Mouse (Mus musculus): ENCODE measurements at regions not wholly inside any gene's neighbourhood (a gene's known extent, or its start where the extent isn't known, plus 50 kb on each side); places are given as distances from the start of the nearest gene placed in this dataset.
A peak's percentile ranks its signal among the peaks of the same experiment; 100 is the strongest.

DNA sequence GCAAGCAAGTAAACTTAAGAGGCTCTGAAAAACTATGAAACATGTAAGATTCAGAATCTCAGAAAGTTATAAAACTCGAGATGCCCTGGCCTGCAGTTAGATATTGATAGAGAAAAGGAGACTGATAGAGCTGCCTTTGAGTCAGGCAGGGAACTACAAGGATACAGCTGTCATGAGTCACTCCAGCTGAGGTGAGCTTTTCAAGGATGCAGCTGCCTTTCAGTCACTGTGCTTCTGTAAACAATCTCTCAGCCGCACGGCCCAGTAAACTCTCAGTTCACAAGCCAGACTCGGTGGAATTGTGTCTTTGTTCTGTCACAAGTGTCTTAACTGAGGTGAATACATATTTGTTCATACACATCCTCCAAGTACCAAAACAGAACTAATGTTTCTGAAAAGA, 334.9 kb upstream of the Rsrc1 start:
- DNase-seq (ENCODE audit: inconsistent age in 2 of 2, low spot score in 1 of 2), result peak; percentile 28 to 80

DNA sequence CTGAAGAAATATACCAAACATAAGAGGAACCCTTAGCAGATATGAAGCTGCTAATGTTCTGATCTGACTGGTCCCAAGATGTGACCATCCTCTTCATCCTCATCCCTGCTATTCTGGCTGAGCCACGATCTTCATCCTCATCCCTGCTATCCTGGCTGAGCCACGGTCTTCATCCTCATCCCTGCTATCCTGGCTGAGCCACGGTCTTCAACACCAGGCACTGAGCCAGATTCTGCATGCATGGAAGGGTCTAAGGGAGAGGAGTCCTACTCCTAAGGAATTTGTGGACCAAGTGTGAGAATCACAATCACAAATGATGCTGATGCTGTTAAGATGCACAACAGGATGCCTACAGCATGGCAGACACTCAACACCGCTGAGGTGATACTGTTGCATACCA, 331.9 kb upstream of the Rsrc1 start:
- DNase-seq (ENCODE audit: inconsistent age in 2 of 2, low spot score in 1 of 2), result no peak

DNA sequence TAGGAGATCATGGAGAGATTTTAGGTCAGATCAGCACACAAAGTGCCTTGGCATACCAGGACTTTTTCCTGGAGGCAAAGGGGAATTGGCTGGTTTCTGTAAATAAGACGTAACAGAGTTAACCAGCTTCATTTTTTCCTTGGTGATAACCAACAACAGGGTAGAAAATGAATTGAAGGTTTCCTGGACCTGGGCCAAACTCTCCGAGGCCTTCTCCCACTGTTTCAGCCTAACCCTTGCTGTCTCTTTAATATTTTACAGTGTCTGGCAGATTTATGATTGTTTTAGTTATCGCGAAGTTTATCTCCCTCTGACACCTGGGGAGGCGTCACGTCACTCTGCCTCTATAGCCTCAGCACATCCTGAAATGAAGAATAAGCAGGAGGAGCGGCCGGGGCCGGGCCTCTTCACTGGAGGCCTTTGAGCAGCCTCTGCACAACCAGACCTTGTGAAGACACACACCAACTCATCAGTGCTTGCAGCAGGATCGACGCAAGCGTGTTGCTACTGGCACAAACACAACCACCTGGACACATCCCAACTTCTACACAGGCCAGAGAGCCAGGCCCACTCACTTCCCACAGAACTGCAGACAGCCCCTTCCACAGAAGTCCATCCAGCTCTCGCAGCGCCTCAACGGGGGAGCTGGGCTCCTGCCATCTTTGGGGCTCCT, 331.0 kb upstream of the Rsrc1 start:
- peak in 1 of 2 experiments; percentile 35 for DNase-seq (ENCODE audit: inconsistent age in 2 of 2, low spot score in 1 of 2)

DNA sequence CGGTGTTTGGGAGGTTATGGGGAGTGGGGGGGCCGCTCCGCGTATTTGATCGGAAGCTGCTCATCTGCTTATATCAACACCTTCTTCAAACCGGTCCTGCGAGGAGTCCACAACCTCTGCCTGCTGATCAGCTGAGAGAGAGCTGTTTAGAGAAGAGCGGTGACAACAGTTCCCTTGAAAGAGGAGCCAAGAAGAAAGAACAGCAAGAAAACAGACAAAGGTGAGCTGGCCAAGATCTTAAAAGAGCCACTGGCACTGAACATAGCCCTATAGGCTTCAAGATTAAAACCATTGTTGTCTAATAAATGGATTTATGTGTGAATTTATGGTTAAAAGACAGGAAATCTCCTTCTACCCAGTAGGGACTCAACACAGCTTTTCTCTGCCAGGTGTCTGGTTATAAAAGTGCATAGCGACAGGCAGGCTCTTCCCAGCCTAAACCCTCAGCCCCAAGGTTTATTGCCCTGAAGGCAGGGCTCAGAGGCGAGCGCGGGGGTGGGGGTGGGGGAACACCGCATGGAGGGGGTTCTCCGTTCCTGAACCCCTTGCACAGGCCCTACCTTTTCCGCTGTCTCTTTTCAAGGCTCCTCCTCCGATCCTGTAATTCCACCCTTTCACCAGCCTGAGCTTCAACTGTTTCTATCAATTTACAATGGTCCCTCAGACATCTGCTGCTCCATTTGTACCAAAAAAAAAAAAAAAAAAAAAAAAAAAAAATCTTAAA, 330.3 kb upstream of the Rsrc1 start:
- DNase-seq (ENCODE audit: inconsistent age in 2 of 2, low spot score in 1 of 2), result no peak

DNA sequence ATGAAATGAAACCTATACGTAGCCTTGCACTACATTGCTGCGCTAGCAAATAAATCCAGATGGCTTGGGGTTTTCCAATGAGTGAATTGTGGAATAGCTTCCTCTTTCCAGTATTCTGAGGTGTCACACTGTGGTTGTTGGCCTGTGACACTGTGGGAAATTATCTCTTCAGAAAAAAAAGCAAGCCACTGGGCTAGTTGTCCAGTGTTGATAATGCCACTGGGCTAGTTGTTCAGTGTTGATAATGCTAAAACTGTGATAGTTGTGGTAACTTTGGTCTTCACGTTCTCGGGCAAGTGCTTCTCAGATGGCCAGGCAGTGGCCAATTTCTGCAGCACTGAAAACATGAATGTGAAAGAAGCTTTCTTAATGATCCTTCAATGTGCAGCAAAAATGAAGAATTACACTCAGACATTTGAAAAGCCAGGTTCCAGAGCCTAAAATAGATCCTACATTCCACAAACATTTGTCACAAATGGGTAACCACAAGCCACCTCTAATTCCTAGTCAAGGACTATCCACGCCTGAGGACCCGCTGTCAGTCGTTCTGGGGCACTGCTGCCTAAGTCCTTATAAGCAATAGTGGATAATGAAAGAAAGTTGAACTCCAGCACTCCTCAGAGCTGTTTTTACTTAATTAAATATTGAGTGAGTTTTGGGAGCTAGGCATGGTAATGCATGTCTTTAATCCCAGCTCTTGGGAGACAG, 328.9 kb upstream of the Rsrc1 start:
- DNase-seq (ENCODE audit: inconsistent age in 2 of 2, low spot score in 1 of 2), result no peak

DNA sequence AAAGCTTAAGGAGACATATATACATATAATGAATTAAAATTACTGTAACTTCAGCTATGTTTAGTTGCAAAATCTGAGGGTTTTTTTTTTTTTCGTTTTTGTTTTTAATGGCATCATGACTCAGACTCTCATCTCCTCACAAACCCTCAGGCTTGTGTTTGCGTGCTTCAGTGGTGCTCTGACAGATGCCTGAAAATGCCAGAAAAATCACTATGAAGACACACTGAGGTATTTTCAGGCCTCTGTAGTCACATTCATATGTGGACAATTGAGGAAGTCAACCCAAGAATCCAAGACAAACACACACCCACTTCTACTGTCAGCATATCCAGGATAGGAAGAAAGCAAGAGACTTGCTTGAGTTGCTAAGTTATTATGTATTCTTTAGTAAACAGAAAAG, 327.2 kb upstream of the Rsrc1 start:
- DNase-seq (ENCODE audit: inconsistent age in 2 of 2, low spot score in 1 of 2), result no peak

DNA sequence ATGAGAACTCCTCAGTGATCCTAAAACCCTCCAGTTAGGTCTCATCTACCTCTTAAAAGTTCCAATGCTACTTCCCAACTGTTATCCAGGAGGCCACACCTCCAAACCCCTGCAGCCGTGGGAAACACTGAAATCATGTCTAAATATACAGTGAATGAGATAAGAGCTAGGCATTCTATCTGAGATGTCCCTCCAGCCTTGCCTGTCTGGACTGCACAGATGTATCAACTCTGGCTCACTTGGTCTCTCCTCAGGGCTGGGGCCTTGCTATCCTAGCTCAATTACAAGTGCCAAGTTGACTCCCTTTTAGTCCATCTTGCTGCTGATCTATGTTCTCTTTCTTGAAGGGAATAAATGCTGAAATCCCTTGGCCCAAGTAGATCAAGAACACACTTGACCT, 326.3 kb upstream of the Rsrc1 start:
- no peak for DNase-seq (ENCODE audit: inconsistent age in 2 of 2, low spot score in 1 of 2)

DNA sequence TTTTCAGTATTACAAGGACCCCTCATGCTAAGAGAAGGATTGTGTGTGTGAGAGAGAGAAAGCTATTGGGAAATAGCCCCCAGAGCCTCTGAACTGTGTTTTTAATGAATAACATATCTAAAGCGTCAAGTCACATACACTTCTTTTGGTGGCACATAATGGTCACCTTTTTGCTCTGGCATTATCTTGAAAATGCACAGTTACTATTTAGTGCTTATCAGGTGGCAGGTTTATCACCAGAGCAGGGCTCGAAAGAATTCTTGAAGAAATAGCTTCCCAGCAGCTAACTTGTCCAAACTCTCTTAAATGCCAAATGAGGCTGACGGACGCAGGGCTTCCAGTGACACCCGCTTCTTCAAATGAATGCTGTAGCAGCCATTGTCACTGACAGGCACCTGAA, 324.7 kb upstream of the Rsrc1 start:
- DNase-seq (ENCODE audit: inconsistent age in 2 of 2, low spot score in 1 of 2), result no peak

DNA sequence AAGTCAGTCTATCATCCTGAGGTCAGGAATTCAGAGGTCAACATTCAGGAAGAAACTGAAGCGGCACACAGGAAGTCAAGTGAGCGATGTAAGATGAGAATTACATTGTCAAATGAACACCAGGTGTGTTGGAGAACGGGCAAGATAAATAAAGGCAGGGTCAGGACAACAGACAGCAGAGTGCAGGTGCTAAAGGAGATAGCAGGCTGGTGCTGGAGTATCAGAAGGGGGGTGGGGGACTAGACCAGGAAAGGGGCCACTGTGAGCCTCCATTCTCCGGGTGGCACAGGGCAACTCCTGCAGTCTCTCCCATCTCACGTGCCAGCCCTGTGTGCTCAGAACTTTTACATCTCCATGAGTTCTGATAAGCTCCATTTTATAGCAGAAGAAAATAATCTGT, 320.6 kb upstream of the Rsrc1 start:
- no peak for DNase-seq (ENCODE audit: inconsistent age in 2 of 2, low spot score in 1 of 2)

DNA sequence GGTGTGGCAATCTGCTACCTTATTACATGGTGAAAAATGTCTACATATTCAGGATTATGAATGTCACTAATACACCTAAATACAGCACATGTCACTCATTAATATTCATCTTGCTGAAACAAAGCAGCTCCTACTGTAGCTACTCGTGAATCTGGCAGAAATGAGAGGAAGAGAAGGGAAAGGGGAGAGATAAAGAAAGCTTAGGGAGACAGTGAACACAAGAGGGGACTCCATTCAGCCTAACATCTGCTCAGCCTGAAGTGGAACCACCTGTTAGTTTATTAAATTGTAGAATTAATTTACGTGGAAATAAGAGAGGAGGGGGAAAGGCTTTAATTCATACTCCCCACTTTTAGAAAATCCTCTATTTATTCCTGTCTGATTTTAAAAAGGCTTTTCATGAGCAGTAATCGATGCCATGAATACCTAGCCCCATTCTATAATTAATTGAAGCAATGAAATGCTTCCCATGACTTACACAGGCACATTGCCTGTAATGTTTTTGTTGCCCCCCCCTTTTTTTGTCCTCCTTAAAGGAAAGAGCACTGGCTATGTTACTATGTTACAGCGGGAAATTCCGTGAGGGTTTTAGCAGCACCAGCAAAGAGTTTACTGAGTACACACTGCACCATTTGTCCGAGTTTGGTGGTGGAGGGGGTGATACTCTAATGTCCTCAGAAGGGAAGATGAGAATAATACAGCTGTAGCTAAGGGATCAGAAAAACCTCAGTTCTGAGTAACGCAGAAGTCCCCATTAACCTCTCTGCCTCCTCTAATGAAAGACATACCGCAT, 319.2 kb upstream of the Rsrc1 start:
- no peak for DNase-seq (ENCODE audit: inconsistent age in 2 of 2, low spot score in 1 of 2)

DNA sequence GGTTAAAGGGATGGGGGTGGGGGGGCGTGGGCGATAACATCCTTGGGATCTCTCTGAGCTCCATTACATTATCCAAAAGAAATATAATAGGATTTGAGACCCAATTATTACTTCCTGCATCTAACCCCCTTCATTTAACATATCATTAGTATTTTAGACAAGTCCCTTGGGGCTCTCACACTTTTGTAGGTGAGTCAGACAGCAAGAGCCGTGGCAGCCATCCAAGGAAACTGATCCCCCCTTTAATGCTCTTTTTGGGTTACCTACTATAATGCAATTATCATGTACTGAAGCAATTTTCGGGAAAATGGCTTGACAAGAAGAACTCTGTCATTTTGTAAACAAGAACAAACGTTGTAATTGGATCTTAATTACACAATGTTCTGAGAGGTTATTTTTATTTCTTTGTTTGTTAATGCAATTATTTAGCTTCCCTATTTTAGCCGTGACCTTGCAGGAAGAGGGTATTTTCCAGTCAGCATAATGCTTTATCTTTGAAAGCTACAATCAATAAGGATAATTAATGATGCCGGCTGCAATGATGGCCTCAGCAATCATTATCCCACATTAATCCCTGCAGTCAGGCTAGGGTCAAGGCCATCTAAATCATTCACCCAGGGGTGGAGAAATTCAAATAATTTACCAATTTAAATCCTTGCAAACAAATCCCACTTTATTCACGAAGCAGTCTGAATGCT, 297.5 kb upstream of the Rsrc1 start:
- peak in 1 of 2 experiments; percentile 46 for DNase-seq (ENCODE audit: inconsistent age in 2 of 2, low spot score in 1 of 2)

DNA sequence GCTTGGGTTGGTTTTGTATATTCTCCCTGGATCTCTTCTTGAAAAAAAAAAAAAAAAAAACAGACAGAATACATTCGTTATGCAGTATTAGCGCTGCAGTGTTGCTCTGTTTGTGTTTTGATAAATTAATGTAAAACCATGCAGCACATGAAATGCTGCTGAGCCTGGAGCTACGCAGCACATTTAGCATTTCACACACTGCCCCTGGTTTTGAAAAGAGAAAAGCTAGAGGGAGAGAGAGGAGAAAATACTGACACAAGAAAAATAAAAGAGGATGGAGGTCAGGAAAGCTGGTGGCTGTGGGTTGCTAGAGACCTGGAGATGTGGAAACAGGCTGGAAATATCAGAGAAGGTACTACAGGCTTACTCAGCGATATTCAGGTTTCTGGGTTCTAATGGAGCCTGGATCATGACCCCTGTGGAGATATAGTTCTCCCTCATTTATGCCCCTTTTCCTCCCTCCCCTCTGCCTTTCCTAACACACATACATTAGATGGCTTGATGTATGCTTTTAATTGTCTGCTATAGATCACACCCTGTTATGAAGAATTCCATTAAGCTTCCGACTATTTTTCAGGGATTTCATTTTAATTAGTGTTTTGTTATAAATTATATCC, 296.8 kb upstream of the Rsrc1 start:
- DNase-seq (ENCODE audit: inconsistent age in 2 of 2, low spot score in 1 of 2), result no peak

DNA sequence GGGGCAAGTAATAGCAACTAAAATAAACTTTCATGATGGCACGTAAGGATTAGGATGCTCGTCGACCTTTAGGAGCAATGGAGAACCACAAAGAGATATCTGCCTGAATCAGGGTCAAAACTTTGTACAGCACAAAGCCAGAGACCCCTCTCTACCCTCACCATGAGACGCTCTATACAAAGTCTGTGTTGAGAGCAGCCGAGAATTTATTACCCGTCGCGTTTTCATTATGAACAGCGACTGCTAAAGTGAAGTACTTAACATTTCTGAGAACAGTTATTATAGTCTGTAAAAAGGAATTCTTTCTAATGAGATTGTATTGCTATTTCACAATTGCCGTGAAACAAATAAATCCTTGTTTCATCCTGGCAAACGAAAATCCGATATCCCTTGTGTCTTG, 296.1 kb upstream of the Rsrc1 start:
- DNase-seq (ENCODE audit: inconsistent age in 2 of 2, low spot score in 1 of 2), result no peak

DNA sequence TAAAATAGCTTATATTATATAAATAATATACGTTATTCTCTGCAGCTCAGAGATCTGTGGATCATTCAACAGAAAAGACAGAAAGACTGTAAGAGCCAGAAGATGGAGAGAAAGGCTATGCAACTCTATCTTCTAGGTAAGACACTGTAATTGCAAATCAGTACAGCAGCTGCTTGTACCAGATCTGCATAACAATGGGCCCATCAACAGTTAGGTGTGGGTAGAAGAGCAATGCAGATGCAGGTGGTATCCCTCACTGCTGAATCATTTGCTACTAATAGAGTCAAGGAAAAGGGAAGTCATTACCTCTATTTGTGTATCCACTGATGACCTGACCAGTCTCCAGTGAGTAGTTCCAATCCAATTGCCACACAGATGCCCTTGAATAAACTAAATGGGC, 294.1 kb upstream of the Rsrc1 start:
- DNase-seq (ENCODE audit: inconsistent age in 2 of 2, low spot score in 1 of 2), result no peak

DNA sequence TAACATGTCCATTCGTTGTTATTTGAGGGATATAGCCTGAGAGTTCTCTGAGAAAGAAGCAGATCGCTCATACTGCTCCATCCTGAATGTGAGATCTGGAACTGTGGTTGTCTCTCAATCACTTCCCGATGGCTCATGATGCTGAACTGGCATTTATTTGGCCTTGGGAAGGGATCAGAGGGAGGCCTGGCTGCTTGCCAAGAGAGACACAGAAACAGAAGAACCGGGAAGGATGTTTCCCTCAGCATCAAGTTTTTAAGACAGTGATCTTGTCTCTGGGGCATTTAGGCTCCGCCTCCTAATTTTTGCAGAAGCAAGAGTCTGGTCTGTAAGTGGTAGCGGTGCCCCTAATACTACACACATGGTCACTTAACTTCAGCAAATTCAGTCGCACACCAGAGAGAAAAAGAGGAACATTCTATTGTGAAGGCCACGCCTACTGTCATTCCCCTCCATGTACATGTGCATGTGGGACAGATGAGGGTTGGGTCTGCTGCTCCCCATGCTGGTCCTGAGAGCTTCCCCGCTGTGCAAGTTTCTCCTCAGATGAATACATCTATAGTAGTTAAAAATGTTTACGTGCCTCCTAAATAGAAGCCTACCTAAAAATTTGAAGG, 290.2 kb upstream of the Rsrc1 start:
- peak; percentile 36 to 62 for DNase-seq (ENCODE audit: inconsistent age in 2 of 2, low spot score in 1 of 2)

DNA sequence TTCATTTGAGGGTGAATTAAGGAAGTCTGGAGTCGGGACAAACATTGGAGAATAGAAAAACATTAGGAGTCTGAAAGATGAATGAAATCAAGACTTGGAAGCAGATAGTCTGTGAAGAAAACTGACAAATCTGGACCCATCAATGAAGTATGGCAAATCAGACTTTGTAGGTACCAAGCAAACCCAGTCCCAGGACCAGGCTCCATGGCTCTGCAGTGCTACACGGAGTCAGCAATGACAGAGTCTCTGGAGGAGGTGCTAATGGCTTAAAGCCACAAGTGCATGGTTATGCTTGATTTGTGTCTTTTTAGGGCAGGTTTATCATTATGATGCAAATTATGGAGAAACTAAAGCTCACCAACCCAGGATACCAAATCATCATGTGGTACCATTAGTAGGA, 286.1 kb upstream of the Rsrc1 start:
- no peak for DNase-seq (ENCODE audit: inconsistent age in 2 of 2, low spot score in 1 of 2)

DNA sequence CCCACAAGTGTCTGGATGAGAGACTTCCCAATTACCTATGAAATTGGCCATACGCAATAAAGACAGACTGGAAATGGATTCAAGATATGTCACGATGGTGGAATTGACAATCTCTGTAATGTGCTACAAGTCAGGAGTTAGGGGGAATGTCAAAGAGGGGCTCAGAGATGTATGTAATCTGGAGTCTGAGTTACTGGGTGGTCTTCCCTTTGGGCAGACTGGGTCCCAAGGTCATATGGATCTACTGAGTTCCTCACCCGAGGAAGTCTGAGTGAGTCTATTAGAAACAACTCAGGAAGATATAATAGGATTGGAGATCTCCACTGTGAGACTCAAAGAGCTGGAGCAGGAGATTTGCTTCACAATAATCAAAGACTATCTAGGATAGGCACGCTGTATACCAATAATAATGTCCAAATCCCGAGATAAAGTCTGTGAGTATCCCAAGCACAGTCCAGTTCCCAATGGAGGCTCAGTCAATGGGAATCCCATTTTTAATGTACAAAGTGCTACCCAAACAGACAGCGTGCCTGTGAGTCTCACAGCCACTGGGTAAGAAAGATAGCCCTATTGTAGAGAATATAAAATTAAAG, 285.4 kb upstream of the Rsrc1 start:
- no peak for DNase-seq (ENCODE audit: inconsistent age in 2 of 2, low spot score in 1 of 2)

DNA sequence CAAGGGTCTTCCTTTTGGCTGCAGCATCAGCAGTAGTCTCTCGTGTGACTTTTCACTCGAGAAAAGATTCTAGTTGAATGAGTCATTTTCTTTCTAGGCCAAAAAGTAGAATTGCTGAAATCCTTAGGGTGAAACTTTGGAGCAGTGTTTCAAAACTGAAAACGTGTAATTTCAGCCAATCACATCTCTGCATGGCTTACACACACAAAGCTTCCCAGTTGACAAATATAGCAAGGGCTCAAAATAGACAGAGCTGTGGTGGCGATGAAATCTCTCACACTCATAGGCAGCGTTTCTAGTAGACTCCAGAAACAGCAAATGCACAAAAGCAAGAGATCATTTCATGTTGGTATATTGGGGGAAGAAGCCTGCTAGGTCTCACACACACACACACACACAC, 283.1 kb upstream of the Rsrc1 start:
- DNase-seq (ENCODE audit: inconsistent age in 2 of 2, low spot score in 1 of 2), result no peak

DNA sequence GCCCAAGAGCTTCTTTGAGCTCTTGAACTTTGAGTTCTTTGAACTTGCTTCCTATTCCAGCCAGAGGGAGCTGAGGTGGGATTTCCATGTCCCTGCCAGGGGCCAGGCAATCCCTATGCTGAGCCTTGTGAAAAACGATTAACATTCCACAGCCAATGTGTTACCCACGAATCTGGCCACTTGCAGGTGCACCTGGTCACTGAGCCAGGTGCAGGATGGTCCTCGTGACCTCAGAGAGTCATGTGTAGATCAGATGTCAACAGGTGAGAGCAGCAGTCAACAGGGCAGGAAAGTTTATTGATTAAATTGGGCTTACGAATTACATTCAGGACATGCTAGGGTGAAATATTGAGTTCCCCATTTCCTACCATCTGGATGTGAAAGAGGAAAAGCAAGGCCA, 275.4 kb upstream of the Rsrc1 start:
- DNase-seq (ENCODE audit: inconsistent age in 2 of 2, low spot score in 1 of 2), result no peak

DNA sequence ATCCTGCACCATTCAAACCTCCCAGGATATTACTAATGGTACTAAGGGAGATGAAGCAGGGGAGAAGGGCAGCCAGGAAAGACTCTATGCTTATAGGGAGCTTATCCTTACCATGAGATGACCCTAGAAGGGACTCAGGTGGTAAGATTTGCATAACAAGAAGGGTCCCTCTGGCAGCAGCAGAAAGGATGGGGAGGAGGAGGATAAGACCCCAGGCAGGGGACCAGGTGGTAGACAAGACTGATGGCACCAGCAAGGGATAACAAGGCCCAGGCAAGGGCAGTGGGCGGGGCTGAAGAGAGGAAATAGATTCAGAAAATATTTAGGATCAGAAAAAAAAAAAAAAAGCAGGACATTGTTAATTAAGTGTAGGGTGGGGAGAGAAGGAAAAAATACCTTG, 245.7 kb upstream of the Rsrc1 start:
- DNase-seq (ENCODE audit: inconsistent age in 2 of 2, low spot score in 1 of 2), result no peak
